10 mouse cellular contexts compared by ENCODE assay signal in the genomic region with DNA sequence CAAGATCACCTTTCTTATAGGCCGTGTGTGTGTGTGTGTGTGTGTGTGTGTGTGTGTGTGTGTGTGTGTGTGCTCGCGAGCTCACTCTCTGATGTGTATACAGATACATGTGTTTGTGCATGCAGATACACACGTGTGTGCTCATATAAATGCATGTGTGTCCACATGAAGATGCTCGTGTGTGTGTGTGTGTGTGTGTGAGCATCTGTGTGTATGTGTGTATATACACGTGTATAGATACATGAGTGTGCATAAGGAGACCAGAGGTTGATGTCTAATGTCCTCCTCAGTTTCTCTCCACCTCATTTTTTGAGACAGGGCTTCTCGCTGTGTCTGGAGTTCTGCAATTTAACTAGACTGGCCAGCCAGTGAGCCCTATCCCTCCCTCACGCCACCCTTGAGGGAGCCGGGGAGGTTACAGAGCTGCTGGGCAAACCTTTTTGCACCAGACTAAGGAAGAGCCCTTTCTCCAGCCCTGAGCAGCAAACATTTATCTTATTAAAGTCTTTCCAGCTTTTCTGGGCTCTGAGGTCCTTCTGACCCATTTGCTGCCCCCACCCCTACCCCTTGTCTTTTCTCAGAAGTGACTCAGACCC. TPM values are rescaled to one million over a fixed set of nuclear protein-coding genes. Genes with fewer than 3 reads are reported as not detected.
A peak's percentile ranks its signal among the peaks of the same experiment; 100 is the strongest.
DNase-seq lines count a peak whose midpoint lies in the region; ATAC-seq and TF ChIP-seq lines count a peak whose summit lies in the region.
"Had no signal": no experiment of that assay in that cellular context is flagged by ENCODE, and none has a peak within 500 bp of the region (broad histone marks: within the 10 kb centered on the region; RNA-seq: fewer than 3 reads in every experiment).

No protein-coding gene starts in this region.

- ATAC-seq in limb, embryonic 12.5 days (ENCODE audit: insufficient number of reproducible peaks, insufficient read depth, low FRiP score, low TSS enrichment, low read depth) = no peak
- ATAC-seq in stomach, embryonic 15.5 days (ENCODE audit: insufficient read depth, low FRiP score, low read depth) = no peak

- H3K27me3 ChIP-seq in heart, embryonic 10.5 days (ENCODE audit: insufficient read depth, poor library complexity, severe bottlenecking) = no peaks in the 10 kb centered on the region
- H3K27me3 ChIP-seq in spleen, adult 2 months (ENCODE audit: control insufficient read depth, insufficient read depth, low read length) = no peaks in the 10 kb centered on the region
- no peaks in the 10 kb centered on the region for H3K27me3 ChIP-seq in limb, embryonic 12.5 days
- H3K27me3 ChIP-seq in stomach, embryonic 15.5 days (replicated peaks) = no peaks in the 10 kb centered on the region

- TF ChIP-seq CTCF in spleen, adult 2 months (IDR thresholded peaks at IDR 0.05; ENCODE audit: extremely low read depth, insufficient read depth, insufficient read length, insufficient replicate concordance) = no peak

- peak overlapping the region; percentile 24; the same call in 1 of the 2 replicates for H3K9ac ChIP-seq in limb, embryonic 12.5 days (replicated peaks)
- H3K9ac ChIP-seq in stomach, embryonic 15.5 days = no peak overlapping the region

- WGBS in heart, embryonic 10.5 days = 62% methylated on average over 9 of the region's 9 CpGs
- 45% methylated on average over 9 of the region's 9 CpGs for whole genome bisulfite sequencing in spleen, adult 2 months
- 61% methylated on average over 9 of the region's 9 CpGs for WGBS in limb, embryonic 12.5 days
- WGBS in stomach, embryonic 15.5 days = 57% methylated on average over 9 of the region's 9 CpGs

- H3K4me1 ChIP-seq in heart, embryonic 10.5 days = peaks cover 54% of the 10 kb centered on the region
- H3K4me1 ChIP-seq in spleen, adult 2 months (ENCODE audit: control insufficient read depth, insufficient read depth, insufficient read length) = peaks cover 40% of the 10 kb centered on the region; the same call in 1 of the 2 replicates
- H3K4me1 ChIP-seq in limb, embryonic 12.5 days (replicated peaks) = peaks cover 35% of the 10 kb centered on the region
- peaks cover 32% of the 10 kb centered on the region for H3K4me1 ChIP-seq in stomach, embryonic 15.5 days

- H3K9me3 ChIP-seq in heart, embryonic 10.5 days = no peaks in the 10 kb centered on the region
- no peaks in the 10 kb centered on the region for H3K9me3 ChIP-seq in limb, embryonic 12.5 days
- H3K9me3 ChIP-seq in stomach, embryonic 15.5 days = no peaks in the 10 kb centered on the region
- H3K9me3 ChIP-seq: G1E had no signal

- H3K4me2 ChIP-seq in limb, embryonic 12.5 days = peak overlapping the region; percentile 39
- peak overlapping the region; percentile 36; the same call in 1 of the 2 replicates for H3K4me2 ChIP-seq in stomach, embryonic 15.5 days

- no peak for DNase-seq in heart, embryonic 10.5 days (ENCODE audit: low spot score)
- no peak for DNase-seq in heart, adult 9 months (ENCODE audit: low spot score in 2 of 2)
- DNase-seq in spleen, adult 2 months (ENCODE audit: low read depth in 1 of 2, low spot score in 2 of 2) = no peak
- no peak for DNase-seq in spleen, adult 18-20 months
- no peak for DNase-seq in urinary bladder, adult 18-20 months (ENCODE audit: low spot score in 2 of 2)
- DNase-seq in retina, embryonic 14.5 days (ENCODE audit: low spot score) = no peak
- DNase-seq: cerebellum, adult 11 months had no signal

- H3K36me3 ChIP-seq in heart, embryonic 10.5 days = peaks cover 15% of the 10 kb centered on the region
- H3K36me3 ChIP-seq in spleen, adult 2 months (ENCODE audit: control insufficient read depth, insufficient read depth, low read length) = no peaks in the 10 kb centered on the region
- peaks cover 15% of the 10 kb centered on the region; the same call in 1 of the 2 replicates for H3K36me3 ChIP-seq in limb, embryonic 12.5 days
- no peaks in the 10 kb centered on the region for H3K36me3 ChIP-seq in stomach, embryonic 15.5 days

- H3K4me3 ChIP-seq in heart, embryonic 10.5 days = peak overlapping the region; percentile 38
- H3K4me3 ChIP-seq in spleen, adult 2 months (ENCODE audit: extremely low read depth, insufficient read depth, insufficient read length) = no peak overlapping the region
- no peak overlapping the region for H3K4me3 ChIP-seq in limb, embryonic 12.5 days (replicated peaks)
- no peak overlapping the region for H3K4me3 ChIP-seq in stomach, embryonic 15.5 days (replicated peaks)

- H3K27ac ChIP-seq in heart, embryonic 10.5 days = peak overlapping the region; percentile 83
- H3K27ac ChIP-seq in spleen, adult 2 months (ENCODE audit: insufficient read depth, low read length) = peak overlapping the region; percentile 83
- peak overlapping the region; percentile 87 for H3K27ac ChIP-seq in limb, embryonic 12.5 days
- peak overlapping the region; percentile 86 for H3K27ac ChIP-seq in stomach, embryonic 15.5 days

- no peak for TF ChIP-seq POLR2A in spleen, adult 2 months (IDR thresholded peaks at IDR 0.05; ENCODE audit: low read depth, low read length)

RNA-seq across cellular contexts. Expression of a gene that starts 11.6 kb away (rescaled TPM):
- not detected in 2 replicates for polyA plus RNA-seq in heart, embryonic 10.5 days (2016; fragmentation: Nextera tagmentation; extraction: Ambion mirVana)
- 0.04 and 0.12 TPM in 2 replicates for polyA plus RNA-seq in spleen, adult 2 months (2012; rRNA removed)
- polyA plus RNA-seq in limb, embryonic 12.5 days (2016; fragmentation: Nextera tagmentation; extraction: Ambion mirVana) = not detected in 2 replicates
- polyA plus RNA-seq in stomach, embryonic 15.5 days (2015; fragmentation: Nextera tagmentation; extraction: Ambion mirVana) = not detected in 2 replicates
- polyA plus RNA-seq: G1E had no signal

RNA-seq across cellular contexts. Expression of a gene that starts 14.4 kb away (rescaled TPM):
- 114 and 119 TPM in 2 replicates for polyA plus RNA-seq in heart, embryonic 10.5 days (2016; fragmentation: Nextera tagmentation; extraction: Ambion mirVana)
- 13.7 and 19.8 TPM in 2 replicates for polyA plus RNA-seq in spleen, adult 2 months (2012; rRNA removed)
- polyA plus RNA-seq in limb, embryonic 12.5 days (2016; fragmentation: Nextera tagmentation; extraction: Ambion mirVana) = 86.2 and 89.9 TPM in 2 replicates
- polyA plus RNA-seq in stomach, embryonic 15.5 days (2015; fragmentation: Nextera tagmentation; extraction: Ambion mirVana) = 95.8 and 106 TPM in 2 replicates

RNA-seq across cellular contexts. Expression of a gene that starts 32.6 kb away (rescaled TPM):
- 156 and 170 TPM in 2 replicates for polyA plus RNA-seq in heart, embryonic 10.5 days (2016; fragmentation: Nextera tagmentation; extraction: Ambion mirVana)
- 183 and 235 TPM in 2 replicates for polyA plus RNA-seq in spleen, adult 2 months (2012; rRNA removed)
- 241 and 247 TPM in 2 replicates for polyA plus RNA-seq in limb, embryonic 12.5 days (2016; fragmentation: Nextera tagmentation; extraction: Ambion mirVana)
- 248 and 262 TPM in 2 replicates for polyA plus RNA-seq in stomach, embryonic 15.5 days (2015; fragmentation: Nextera tagmentation; extraction: Ambion mirVana)
